In genomic region chr12:54709691-54710493, GRCm38 (mm10) we compare ENCODE assay signal across 7 mouse cellular contexts. TPM values are rescaled to one million over a fixed set of nuclear protein-coding genes. Genes with fewer than 3 reads are reported as not detected.
A peak's percentile ranks its signal among the peaks of the same experiment; 100 is the strongest.
DNase-seq lines count a peak whose midpoint lies in the region; ATAC-seq and TF ChIP-seq lines count a peak whose summit lies in the region.
"Not testable (repeated sequence)": the region's sequence is repeated elsewhere in the genome, so short reads cannot be mapped to it uniquely, and the experiment has no call there.

No protein-coding gene starts in this region.

- not testable (repeated sequence) for H3K4me3 ChIP-seq in forebrain, embryonic 14.5 days (ENCODE audit: low read depth, low read length); heart, embryonic 16.5 days (ENCODE audit: low read length); intestine, embryonic 16.5 days (ENCODE audit: low read length); limb, embryonic 14.5 days (replicated peaks; ENCODE audit: low read length); neural tube, embryonic 13.5 days

- H3K36me3 ChIP-seq in forebrain, embryonic 14.5 days (ENCODE audit: control insufficient read depth, insufficient read depth, low read length); heart, embryonic 16.5 days (ENCODE audit: control insufficient read depth, insufficient read depth); intestine, embryonic 16.5 days (ENCODE audit: control insufficient read depth, insufficient read depth, low read length); limb, embryonic 14.5 days (ENCODE audit: control insufficient read depth, insufficient read depth, low read length); neural tube, embryonic 13.5 days: not testable (repeated sequence)

- 0% methylated on average over 9 of the region's 44 CpGs for WGBS in forebrain, embryonic 14.5 days
- 0% methylated on average over 8 of the region's 44 CpGs for WGBS in heart, embryonic 16.5 days
- 1% methylated on average over 12 of the region's 44 CpGs for WGBS in intestine, embryonic 16.5 days
- WGBS in limb, embryonic 14.5 days: 0% methylated on average over 8 of the region's 44 CpGs
- 0% methylated on average over 11 of the region's 44 CpGs for WGBS in neural tube, embryonic 13.5 days

- not testable (repeated sequence) for H3K9ac ChIP-seq in forebrain, embryonic 14.5 days (ENCODE audit: low read length); heart, embryonic 16.5 days (ENCODE audit: low read length); intestine, embryonic 16.5 days (ENCODE audit: low read depth, low read length); limb, embryonic 14.5 days (ENCODE audit: low read depth, low read length, severe bottlenecking); neural tube, embryonic 13.5 days

- not testable (repeated sequence) for DNase-seq in forebrain, embryonic 14.5 days (ENCODE audit: low spot score); limb, embryonic 14.5 days (ENCODE audit: low spot score)

- H3K27ac ChIP-seq in forebrain, embryonic 14.5 days (ENCODE audit: low read depth, low read length); heart, embryonic 16.5 days (ENCODE audit: low read length); intestine, embryonic 16.5 days (ENCODE audit: low read length); limb, embryonic 14.5 days (replicated peaks; ENCODE audit: low read depth, low read length); neural tube, embryonic 13.5 days (replicated peaks): not testable (repeated sequence)

- H3K4me1 ChIP-seq in forebrain, embryonic 14.5 days (ENCODE audit: control insufficient read depth, insufficient read depth, low read length); heart, embryonic 16.5 days (ENCODE audit: control insufficient read depth, insufficient read depth, low read length); intestine, embryonic 16.5 days (ENCODE audit: control insufficient read depth, insufficient read depth, low read length); limb, embryonic 14.5 days (ENCODE audit: control insufficient read depth, insufficient read depth, low read length); neural tube, embryonic 13.5 days (replicated peaks): not testable (repeated sequence)

- not testable (repeated sequence) for H3K4me2 ChIP-seq in forebrain, embryonic 14.5 days (ENCODE audit: low read length); intestine, embryonic 16.5 days (ENCODE audit: low read depth, low read length); limb, embryonic 14.5 days (replicated peaks; ENCODE audit: low read depth, low read length, severe bottlenecking); neural tube, embryonic 13.5 days
- H3K4me2 ChIP-seq in heart, embryonic 16.5 days (ENCODE audit: low read depth, low read length): 0 out of 2 replicates have a peak overlapping the region, but pooled peaks have one; percentile 28

- TF ChIP-seq POLR2A in limb, embryonic 14.5 days (IDR thresholded peaks at IDR 0.05; ENCODE audit: borderline replicate concordance, extremely low read depth, insufficient read depth, insufficient read length): not testable (repeated sequence)

- peak; percentile 13 for ATAC-seq in common myeloid progenitor, adult 5-6 weeks (replicated peaks; ENCODE audit: low read depth, poor library complexity, severe bottlenecking)
- ATAC-seq in forebrain, embryonic 14.5 days: peak; percentile 83
- ATAC-seq in heart, embryonic 16.5 days (replicated peaks; ENCODE audit: extremely low read depth, insufficient read depth, low FRiP score): peak; percentile 47
- ATAC-seq in intestine, embryonic 16.5 days: peak; percentile 78
- ATAC-seq in limb, embryonic 14.5 days (ENCODE audit: low FRiP score, low read depth): peak; percentile 60
- ATAC-seq in megakaryocyte, adult 5-6 weeks (ENCODE audit: poor library complexity, severe bottlenecking): peak; percentile 34
- peak; percentile 84 for ATAC-seq in neural tube, embryonic 13.5 days (ENCODE audit: low read depth)

- H3K9me3 ChIP-seq in forebrain, embryonic 14.5 days (replicated peaks; ENCODE audit: control insufficient read depth, low read length); heart, embryonic 16.5 days (replicated peaks; ENCODE audit: control insufficient read depth, low read length); intestine, embryonic 16.5 days (ENCODE audit: control insufficient read depth, low read length); limb, embryonic 14.5 days (ENCODE audit: control insufficient read depth, low read length); neural tube, embryonic 13.5 days: not testable (repeated sequence)

- not testable (repeated sequence) for H3K27me3 ChIP-seq in forebrain, embryonic 14.5 days (replicated peaks; ENCODE audit: control insufficient read depth, insufficient read depth, low read length); heart, embryonic 16.5 days (ENCODE audit: control insufficient read depth, insufficient read depth, low read length); intestine, embryonic 16.5 days (replicated peaks; ENCODE audit: control insufficient read depth, insufficient read depth, low read length); limb, embryonic 14.5 days (ENCODE audit: control insufficient read depth, insufficient read depth, low read length); neural tube, embryonic 13.5 days

RNA-seq across cellular contexts. Expression of gene Eapp, which starts 14.2 kb away (rescaled TPM):
- total RNA-seq in common myeloid progenitor, adult 5-6 weeks (2017): 55.4 and 62.9 TPM in 2 replicates
- polyA plus RNA-seq in forebrain, embryonic 14.5 days (2014; fragmentation: Nextera tagmentation; extraction: Ambion mirVana): 84.0 and 87.0 TPM in 2 replicates
- polyA plus RNA-seq in heart, embryonic 16.5 days (2015; fragmentation: Nextera tagmentation; extraction: Ambion mirVana): 43.3 and 45.7 TPM in 2 replicates
- 57.8 and 60.9 TPM in 2 replicates for polyA plus RNA-seq in intestine, embryonic 16.5 days (2015; fragmentation: Nextera tagmentation; extraction: Ambion mirVana)
- polyA plus RNA-seq in limb, embryonic 14.5 days (2012; rRNA removed): 13.2 and 19.5 TPM in 2 replicates
- 64.3 and 68.7 TPM in 2 replicates for polyA plus RNA-seq in limb, embryonic 14.5 days (2014; fragmentation: Nextera tagmentation; extraction: Ambion mirVana)
- 48.6 and 68.4 TPM in 2 replicates for total RNA-seq in megakaryocyte, adult 5-6 weeks (2015)
- total RNA-seq in megakaryocyte, adult 5-6 weeks (2017): 71.0 and 86.9 TPM in 2 replicates
- polyA plus RNA-seq in neural tube, embryonic 13.5 days (2015; fragmentation: Nextera tagmentation; extraction: Ambion mirVana): 83.4 and 87.1 TPM in 2 replicates

RNA-seq across cellular contexts. Expression of gene Sptssa, which starts 53.5 kb away (rescaled TPM):
- 150 and 163 TPM in 2 replicates for total RNA-seq in common myeloid progenitor, adult 5-6 weeks (2017)
- polyA plus RNA-seq in forebrain, embryonic 14.5 days (2014; fragmentation: Nextera tagmentation; extraction: Ambion mirVana): 193 and 196 TPM in 2 replicates
- 140 and 168 TPM in 2 replicates for polyA plus RNA-seq in heart, embryonic 16.5 days (2015; fragmentation: Nextera tagmentation; extraction: Ambion mirVana)
- 234 and 236 TPM in 2 replicates for polyA plus RNA-seq in intestine, embryonic 16.5 days (2015; fragmentation: Nextera tagmentation; extraction: Ambion mirVana)
- polyA plus RNA-seq in limb, embryonic 14.5 days (2012; rRNA removed): 132 and 134 TPM in 2 replicates
- polyA plus RNA-seq in limb, embryonic 14.5 days (2014; fragmentation: Nextera tagmentation; extraction: Ambion mirVana): 227 and 228 TPM in 2 replicates
- 200 and 220 TPM in 2 replicates for total RNA-seq in megakaryocyte, adult 5-6 weeks (2015)
- 141 and 153 TPM in 2 replicates for total RNA-seq in megakaryocyte, adult 5-6 weeks (2017)
- 203 and 229 TPM in 2 replicates for polyA plus RNA-seq in neural tube, embryonic 13.5 days (2015; fragmentation: Nextera tagmentation; extraction: Ambion mirVana)

Comparison
In these comparisons a context has a peak if more than half of its experiments do, and no peak if none do; other contexts are left out.
1. ATAC-seq: peak in every context shown above with its lines; median percentile 84 in neural tube, embryonic 13.5 days; 83 in forebrain, embryonic 14.5 days; 78 in intestine, embryonic 16.5 days; 60 in limb, embryonic 14.5 days; 47 in heart, embryonic 16.5 days; 34 in megakaryocyte, adult 5-6 weeks; 13 in common myeloid progenitor, adult 5-6 weeks.